Mouse (Mus musculus) forelimb bud, embryonic 11.5 days (tissue): ENCODE results near the gene Slc26a3.

Source experiments
- DNase-seq: peaks from one replicate; pipeline ENCODE4 v3.0.0-alpha.2; 2012; ENCODE audit warnings: low read depth, low spot score

The Slc26a3 gene

DNA sequence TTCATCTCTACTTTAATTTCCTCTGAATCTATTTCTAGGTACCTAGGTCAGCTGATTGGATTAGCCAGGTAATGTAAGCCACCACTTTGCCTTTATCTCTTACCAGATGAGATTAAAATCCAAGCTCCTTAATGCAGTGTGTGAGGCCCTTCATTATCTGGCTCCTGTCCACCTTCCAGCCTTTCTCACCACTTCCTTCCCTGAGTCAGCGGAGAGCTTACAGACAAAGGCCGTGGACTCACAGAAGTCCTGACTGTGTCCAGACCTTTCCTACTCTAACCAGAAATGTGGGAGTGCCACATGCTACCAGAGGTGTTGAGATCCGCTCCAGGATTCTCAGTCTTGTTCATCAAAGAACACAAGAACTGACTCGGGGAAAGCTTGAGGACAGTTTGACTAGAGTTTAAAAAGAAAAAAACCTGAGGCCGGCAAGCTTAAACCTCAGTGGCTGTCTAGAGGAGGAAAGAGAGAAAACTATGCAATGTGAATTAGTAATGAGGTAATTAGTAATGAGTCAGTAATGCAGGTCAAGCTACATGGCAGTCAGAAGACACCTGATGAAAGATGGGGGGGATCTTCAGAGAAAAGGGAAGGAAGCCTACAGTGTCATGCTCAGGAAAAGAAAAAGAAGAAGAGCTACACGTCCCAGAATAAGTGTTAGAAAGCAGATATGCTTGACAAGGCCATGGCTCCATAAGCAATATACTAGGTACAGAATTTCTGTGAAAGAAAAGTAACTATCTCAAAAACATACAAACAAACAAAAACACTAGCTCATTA is 123.2 kb downstream of the Slc26a3 start:
- no peak for DNase-seq

DNA sequence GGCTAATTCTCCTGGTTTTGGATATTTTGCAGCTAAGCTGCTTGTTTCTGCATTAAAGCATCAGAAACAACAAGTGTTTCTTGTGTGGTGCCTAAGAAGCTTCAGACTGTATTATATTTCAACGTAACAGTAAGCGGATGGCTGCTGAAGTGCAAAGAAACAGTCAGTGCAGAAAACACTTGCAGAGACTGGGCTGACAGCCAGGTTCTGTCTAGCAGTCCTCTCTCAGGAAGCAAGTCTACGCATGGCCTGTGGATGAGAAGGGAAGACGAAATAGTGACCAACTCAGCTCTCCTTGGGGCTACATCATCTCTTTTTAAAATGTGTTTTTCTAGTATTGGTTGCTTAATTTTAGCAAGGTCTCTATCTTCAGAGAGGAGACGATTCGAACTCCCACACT is 129.4 kb downstream of the Slc26a3 start:
- no peak for DNase-seq

DNA sequence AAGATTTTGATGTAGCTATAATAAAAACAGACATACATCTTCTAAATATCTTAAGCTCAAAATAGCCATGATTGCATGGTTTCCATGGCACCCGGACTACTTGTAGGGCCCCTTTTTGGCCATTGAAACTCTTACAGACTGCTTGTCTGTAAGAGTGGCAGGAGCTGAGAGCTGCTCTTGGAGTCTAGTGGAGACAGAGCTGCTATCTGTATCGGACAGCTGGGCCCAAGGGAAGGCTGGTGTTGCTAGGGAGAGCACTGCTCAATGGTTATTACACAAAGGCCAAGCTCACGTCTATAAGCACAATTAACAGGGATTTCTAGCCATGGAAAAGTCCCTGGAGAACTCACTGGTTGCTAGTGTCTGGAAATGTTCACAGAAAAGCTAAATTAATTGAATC is 130.7 kb downstream of the Slc26a3 start:
- DNase-seq: no peak
